Mouse (Mus musculus) embryonic facial prominence, embryonic 14.5 days (tissue): ENCODE measurements around the gene Camk1. TPM values are rescaled to one million over a fixed set of nuclear protein-coding genes. Genes with fewer than 3 reads are reported as not detected.

ENCODE experiments used
- ATAC-seq: fragments of 200-750 bp; cut with Nextera tagmentation; 2 replicates; pipeline ENCODE4 v1.8.0; 2017; ENCODE audit warnings: low read depth, moderate number of reproducible peaks, moderate TSS enrichment
- DNase-seq: peaks from one replicate; pipeline ENCODE4 v3.0.0-alpha.2; 2015; ENCODE audit warnings: low spot score
- H3K27ac ChIP-seq: fragments of 300-500 bp; sonication (generic); replicated peaks from 2 replicates; pipeline ENCODE4 v1.5.1; 2014; ENCODE audit warnings: low read depth, mild to moderate bottlenecking, low read length, moderate library complexity
- H3K27me3 ChIP-seq: fragments of 300-500 bp; sonication (generic); replicated peaks from 2 replicates; pipeline ENCODE4 v1.6.1; 2014; ENCODE audit warnings: low read length; ENCODE audit not compliant: control insufficient read depth, insufficient read depth
- H3K36me3 ChIP-seq: fragments of 300-500 bp; sonication (generic); 2 replicates; pipeline ENCODE4 v1.6.1; 2014; ENCODE audit warnings: low read length, mixed read lengths; ENCODE audit not compliant: control insufficient read depth, insufficient read depth
- H3K4me1 ChIP-seq: fragments of 300-500 bp; sonication (generic); 2 replicates; pipeline ENCODE4 v1.6.1; 2014; ENCODE audit warnings: antibody characterized with exemption, low read length; ENCODE audit not compliant: control insufficient read depth, insufficient read depth
- H3K4me2 ChIP-seq: fragments of 300-500 bp; sonication (generic); 2 replicates; pipeline ENCODE4 v1.6.1; 2014; ENCODE audit warnings: low read depth, mild to moderate bottlenecking, low read length, moderate library complexity, mixed read lengths
- H3K4me3 ChIP-seq: fragments of 300-500 bp; sonication (generic); 2 replicates; pipeline ENCODE4 v1.5.1; 2014; ENCODE audit warnings: low read depth, mild to moderate bottlenecking, low read length
- H3K9ac ChIP-seq: fragments of 300-500 bp; sonication (generic); 2 replicates; pipeline ENCODE4 v1.6.1; 2014; ENCODE audit warnings: low read depth, mild to moderate bottlenecking, low read length, moderate library complexity, mixed read lengths
- H3K9me3 ChIP-seq: fragments of 300-500 bp; sonication (generic); 2 replicates; pipeline ENCODE4 v1.6.1; 2016; ENCODE audit warnings: low read length; ENCODE audit not compliant: control insufficient read depth
- WGBS: fragments of 180-500 bp; shearing (Covaris S2); extraction: QIAGEN DNeasy Blood & Tissue Kit; methylation state at CpG from one replicate; pipeline ENCODE4 v1.1.7; 2014; 5-methylcytosine and 5-hydroxymethylcytosine counted together
- polyA plus RNA-seq: library from polyadenylated mRNA; unstranded; fragments of >200 nt; fragmentation: Nextera tagmentation; extraction: Ambion mirVana; gene quantifications from 2 replicates; pipeline ENCODE4 v1.2.1, GENCODE M21; 2014

The Camk1 gene
- polyA plus RNA-seq, 1 experiment from 2014 or later: 103 TPM

- 88% methylated on average over 1 of the region's 1 CpGs for WGBS
- H3K36me3 ChIP-seq: peaks cover 55% of the 10 kb centered on the region
- no peaks in the 10 kb centered on the region for H3K4me1 ChIP-seq
Measured at GRCm38 (mm10) chr6:113367574-113367973, 23.8 kb upstream of the Camk1 start.

GRCm38 (mm10) chr6:113366639-113367038 is 22.9 kb upstream of the Camk1 start:
- WGBS: 83% methylated on average over 4 of the region's 6 CpGs
- no peak overlapping the region for H3K27ac ChIP-seq
- H3K36me3 ChIP-seq: peaks cover 46% of the 10 kb centered on the region
- DNase-seq: no peak
- no peak overlapping the region for H3K4me2 ChIP-seq
- H3K4me3 ChIP-seq: no peak overlapping the region
- H3K9ac ChIP-seq: no peak overlapping the region
- no peaks in the 10 kb centered on the region for H3K9me3 ChIP-seq
- no peaks in the 10 kb centered on the region for H3K27me3 ChIP-seq
- no peaks in the 10 kb centered on the region for H3K4me1 ChIP-seq
- no peak for ATAC-seq

More at GRCm38 (mm10) chr6:113367574-113367973, 23.8 kb upstream of the Camk1 start:
- ATAC-seq: no peak
- no peaks in the 10 kb centered on the region for H3K9me3 ChIP-seq
- H3K27ac ChIP-seq: no peak overlapping the region
- H3K9ac ChIP-seq: no peak overlapping the region
- H3K27me3 ChIP-seq: no peaks in the 10 kb centered on the region
- DNase-seq: no peak
- H3K4me3 ChIP-seq: no peak overlapping the region
- no peak overlapping the region for H3K4me2 ChIP-seq

GRCm38 (mm10) chr6:113364518-113365135 is 20.8 kb upstream of the Camk1 start:
- 68% methylated on average over 8 of the region's 8 CpGs for WGBS
- ATAC-seq: no peak

DNA sequence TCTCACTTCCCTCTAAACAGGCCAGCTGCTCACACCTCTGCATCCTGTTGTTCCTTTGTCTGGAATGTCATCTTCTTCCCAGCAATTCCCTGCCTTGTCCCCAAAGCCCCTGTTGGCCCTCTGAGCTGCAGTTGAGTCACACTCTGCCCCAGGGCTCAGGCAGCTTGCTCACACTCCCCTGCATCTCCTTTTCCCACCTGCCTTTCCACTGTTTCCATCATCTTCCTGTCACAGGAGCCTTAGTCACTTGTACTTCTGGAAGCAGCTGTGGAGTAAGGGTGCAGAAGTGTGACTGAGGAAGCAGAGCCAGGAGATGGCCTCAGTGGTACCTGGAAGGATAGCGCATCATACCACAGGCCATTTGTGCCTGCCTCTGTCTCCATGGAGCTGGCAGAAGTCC is 18.5 kb upstream of the Camk1 start:
- no peak for DNase-seq
- H3K27me3 ChIP-seq: no peaks in the 10 kb centered on the region
- no peaks in the 10 kb centered on the region for H3K4me1 ChIP-seq
- H3K27ac ChIP-seq: no peak overlapping the region
- H3K4me2 ChIP-seq: no peak overlapping the region
- ATAC-seq: no peak
- H3K36me3 ChIP-seq: peaks cover 11% of the 10 kb centered on the region; the same call in 1 of the 2 replicates
- H3K9me3 ChIP-seq: no peaks in the 10 kb centered on the region
- WGBS: 94% methylated on average over 1 of the region's 1 CpGs
- no peak overlapping the region for H3K9ac ChIP-seq
- no peak overlapping the region for H3K4me3 ChIP-seq

More at GRCm38 (mm10) chr6:113364518-113365135, 20.8 kb upstream of the Camk1 start:
- Histone ChIP-seq H3K4me2 (no peak overlapping the region), H3K9ac (no peak overlapping the region), H3K4me1 (no peaks in the 10 kb centered on the region), H3K27ac (no peak overlapping the region), H3K36me3 (peaks cover 27% of the 10 kb centered on the region), H3K4me3 (no peak overlapping the region), H3K27me3 (no peaks in the 10 kb centered on the region), H3K9me3 (no peaks in the 10 kb centered on the region)
- no peak for DNase-seq

GRCm38 (mm10) chr6:113361476-113361875 is 17.7 kb upstream of the Camk1 start:
- no peaks in the 10 kb centered on the region for H3K27me3 ChIP-seq
- no peaks in the 10 kb centered on the region for H3K4me1 ChIP-seq
- WGBS: 65% methylated on average over 4 of the region's 4 CpGs
- H3K36me3 ChIP-seq: peaks cover 3% of the 10 kb centered on the region; the same call in 1 of the 2 replicates
- ATAC-seq (no peak), DNase-seq (no peak)
- H3K4me2 ChIP-seq: no peak overlapping the region
- H3K4me3 ChIP-seq: no peak overlapping the region
- H3K9me3 ChIP-seq: no peaks in the 10 kb centered on the region
- H3K9ac ChIP-seq: no peak overlapping the region
- H3K27ac ChIP-seq: no peak overlapping the region

GRCm38 (mm10) chr6:113353696-113354095 is 9.9 kb upstream of the Camk1 start:
- Histone ChIP-seq H3K27me3 (no peaks in the 10 kb centered on the region), H3K27ac (no peak overlapping the region), H3K4me3 (no peak overlapping the region), H3K4me2 (no peak overlapping the region), H3K4me1 (no peaks in the 10 kb centered on the region), H3K36me3 (no peaks in the 10 kb centered on the region), H3K9ac (no peak overlapping the region), H3K9me3 (no peaks in the 10 kb centered on the region)
- no peak for ATAC-seq
- 66% methylated on average over 3 of the region's 3 CpGs for WGBS
- DNase-seq: no peak

GRCm38 (mm10) chr6:113352820-113353219 is 9.0 kb upstream of the Camk1 start:
- no peak for ATAC-seq
- H3K27me3 ChIP-seq: no peaks in the 10 kb centered on the region
- no peak overlapping the region for H3K4me3 ChIP-seq
- DNase-seq: no peak
- H3K4me1 ChIP-seq: no peaks in the 10 kb centered on the region
- H3K4me2 ChIP-seq: no peak overlapping the region
- WGBS: 60% methylated on average over 3 of the region's 3 CpGs
- no peaks in the 10 kb centered on the region for H3K36me3 ChIP-seq
- H3K27ac ChIP-seq: no peak overlapping the region
- H3K9me3 ChIP-seq: no peaks in the 10 kb centered on the region
- H3K9ac ChIP-seq: no peak overlapping the region

DNA sequence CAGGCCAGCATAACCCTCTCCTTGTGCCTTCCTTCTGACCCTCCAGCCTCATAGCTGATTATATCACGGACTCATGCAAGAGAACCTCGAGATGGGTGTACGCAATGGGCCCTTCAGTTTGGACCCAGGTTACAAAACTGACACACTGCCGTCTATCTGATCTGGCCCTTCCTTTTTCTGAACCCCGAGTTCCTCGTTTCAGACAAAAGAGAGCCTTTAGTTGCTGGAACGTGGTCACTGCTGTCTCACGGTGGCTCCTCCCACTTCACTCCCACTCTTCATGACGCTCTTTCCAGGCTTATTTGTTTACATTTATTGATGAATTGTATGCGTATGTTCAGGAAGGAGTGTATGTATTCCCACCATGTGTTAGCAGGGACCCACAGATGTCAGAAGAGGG is 7.9 kb upstream of the Camk1 start:
- no peaks in the 10 kb centered on the region for H3K27me3 ChIP-seq
- H3K4me1 ChIP-seq: no peaks in the 10 kb centered on the region
- 52% methylated on average over 10 of the region's 10 CpGs for WGBS
- H3K9me3 ChIP-seq: no peaks in the 10 kb centered on the region
- ATAC-seq (no peak), DNase-seq (no peak)
- H3K9ac ChIP-seq: no peak overlapping the region
- no peak overlapping the region for H3K27ac ChIP-seq
- no peak overlapping the region for H3K4me3 ChIP-seq
- H3K36me3 ChIP-seq: no peaks in the 10 kb centered on the region
- no peak overlapping the region for H3K4me2 ChIP-seq

DNA sequence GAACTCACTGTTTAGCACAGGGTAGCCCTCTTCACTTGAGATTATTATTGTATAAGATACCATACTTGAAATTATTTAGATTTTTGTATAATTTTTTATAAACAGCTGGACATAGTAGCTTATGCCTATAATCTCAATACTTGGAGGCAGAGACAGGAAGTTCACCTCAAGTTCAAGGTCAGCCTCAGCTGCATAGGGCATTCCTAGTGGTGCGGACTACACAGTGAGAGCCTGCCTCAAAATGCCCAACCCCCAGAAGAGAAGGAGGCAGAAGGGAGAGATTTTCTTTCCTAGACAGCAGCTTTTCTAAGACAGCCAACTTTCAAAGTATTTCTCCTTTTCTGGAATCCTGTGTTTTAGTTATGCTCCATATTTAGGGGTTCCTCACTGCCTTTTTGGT is 7.4 kb upstream of the Camk1 start:
- Histone ChIP-seq H3K4me1 (no peaks in the 10 kb centered on the region), H3K9ac (no peak overlapping the region), H3K27ac (no peak overlapping the region), H3K4me3 (no peak overlapping the region), H3K27me3 (no peaks in the 10 kb centered on the region), H3K4me2 (no peak overlapping the region), H3K36me3 (no peaks in the 10 kb centered on the region), H3K9me3 (no peaks in the 10 kb centered on the region)
- 57% methylated on average over 1 of the region's 1 CpGs for WGBS
- ATAC-seq (no peak), DNase-seq (no peak)
